Mouse (Mus musculus) layer of hippocampus, adult 2 months (tissue): Measurements from ENCODE around the gene Fam163b. TPM values are rescaled to one million over a fixed set of nuclear protein-coding genes. Genes with fewer than 3 reads are reported as not detected.

Experiments
- DNase-seq, 2 experiments: peaks; one replicate each; pipeline ENCODE4 v3.0.0; 2022; ENCODE audit warnings: low spot score in 2 of 2
- H3K27ac ChIP-seq: fragments of 200-600 bp; 2 replicates; pipeline ENCODE4 v1.8.1; 2022
- H3K4me3 ChIP-seq: fragments of 200-600 bp; 2 replicates; pipeline ENCODE4 v1.8.1; 2022; ENCODE audit warnings: mild to moderate bottlenecking
- CTCF ChIP-seq: fragments of 200-600 bp; conservative IDR thresholded peaks from 2 replicates; pipeline ENCODE4 v1.8.1; 2022; ENCODE audit warnings: antibody characterized with exemption, mild to moderate bottlenecking, moderate library complexity
- total RNA-seq, 2 experiments: library from RNA; stranded (reverse); gene quantifications; 2 replicates each; pipeline ENCODE4 v1.2.3; 2021

Fam163b gene
- total RNA-seq, 2 experiments from 2014 or later, result 132 to 144 TPM

DNA sequence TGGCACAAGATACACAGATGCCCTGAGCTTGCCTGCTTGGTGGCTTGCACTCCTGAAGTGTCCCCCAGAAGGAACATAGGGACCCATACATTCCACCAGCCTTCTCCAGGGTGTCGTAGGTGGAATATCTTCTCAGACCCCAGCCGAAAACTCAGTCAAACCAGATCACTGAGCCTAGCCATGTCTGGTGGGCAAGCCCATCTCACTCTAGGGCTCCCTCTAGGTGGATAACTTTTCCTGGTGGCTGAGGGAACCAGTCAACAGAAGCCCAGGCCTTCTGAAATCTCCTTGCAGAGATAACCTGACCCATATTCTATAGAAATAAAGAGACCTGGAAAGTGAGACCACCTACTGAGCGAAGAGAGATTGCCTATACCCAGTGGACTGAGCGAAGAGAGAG lies 19.2 kb downstream of the Fam163b start:
- Histone ChIP-seq H3K4me3 (no peak overlapping the region), H3K27ac (peak overlapping the region; percentile 6; the same call in 1 of the 2 replicates)
- no peak for DNase-seq
- TF ChIP-seq CTCF, result peak; percentile 54

DNA sequence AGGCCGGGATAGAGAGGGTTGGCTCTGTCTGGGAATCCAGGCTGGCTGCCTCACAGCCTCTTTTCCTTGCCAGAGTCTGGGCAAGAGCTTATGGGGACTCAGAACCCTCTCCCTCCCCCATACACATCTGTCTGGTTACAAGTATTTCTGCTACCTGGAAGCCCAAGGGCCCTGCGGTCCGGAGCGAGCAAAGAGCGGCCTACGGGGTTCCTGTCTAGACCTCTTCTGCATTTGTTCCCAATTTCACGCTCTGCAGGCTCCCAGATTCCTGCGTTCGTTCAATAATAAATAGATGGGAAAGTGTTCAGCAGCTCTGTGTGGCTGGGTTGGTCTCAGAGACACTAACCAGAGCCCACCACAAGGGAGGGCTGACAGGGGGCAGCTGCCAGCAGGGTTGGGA lies 19.7 kb downstream of the Fam163b start:
- peak overlapping the region; percentile 6; the same call in 1 of the 2 replicates for H3K27ac ChIP-seq
- TF ChIP-seq CTCF, result no peak
- DNase-seq, result no peak
- H3K4me3 ChIP-seq, result no peak overlapping the region

DNA sequence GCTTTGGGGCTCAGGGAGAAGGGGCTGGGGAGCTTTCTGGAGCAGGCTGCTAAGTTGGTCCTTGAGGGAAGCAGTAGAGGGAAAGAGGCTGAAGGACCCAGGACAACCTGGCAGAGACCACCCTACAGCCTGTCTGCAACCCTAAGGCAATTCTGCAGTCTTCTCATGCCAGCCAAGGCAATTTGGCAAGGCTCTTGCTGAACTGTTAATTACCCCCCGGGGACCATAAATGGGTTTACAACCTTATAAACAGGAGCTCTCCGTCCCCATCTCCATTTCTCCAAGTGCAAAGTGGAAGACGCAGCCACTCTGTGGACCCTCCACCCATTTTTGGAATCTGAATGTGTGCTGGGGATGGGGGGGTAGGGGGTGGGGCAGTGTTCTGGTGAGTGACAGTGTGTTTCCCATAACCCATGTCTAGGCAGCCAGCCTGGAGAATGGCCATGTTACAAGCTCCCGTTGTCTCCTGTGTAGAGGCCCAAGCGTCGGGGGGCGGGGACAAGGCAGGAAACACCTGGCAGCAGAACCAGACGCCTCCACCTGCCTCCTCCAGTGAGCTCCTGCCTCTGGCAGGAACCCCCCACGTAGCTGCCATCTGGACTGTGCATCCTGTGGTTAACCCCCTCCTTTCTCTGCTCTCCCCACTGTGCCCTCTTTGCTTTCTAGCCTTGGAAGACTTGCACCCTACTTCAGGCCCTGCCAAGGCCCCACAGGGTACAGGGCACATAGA lies 20.5 kb downstream of the Fam163b start:
- DNase-seq, result no peak
- H3K4me3 ChIP-seq, result no peak overlapping the region
- peak overlapping the region; percentile 43; the same call in 1 of the 2 replicates for H3K27ac ChIP-seq
- TF ChIP-seq CTCF, result no peak

- peak overlapping the region; percentile 53; the same call in 1 of the 2 replicates for H3K27ac ChIP-seq
- TF ChIP-seq CTCF, result no peak
- no peak for DNase-seq
- H3K4me3 ChIP-seq, result no peak overlapping the region
Observed at GRCm38 (mm10) chr2:27120241-27120641, 22.1 kb downstream of the Fam163b start.

DNA sequence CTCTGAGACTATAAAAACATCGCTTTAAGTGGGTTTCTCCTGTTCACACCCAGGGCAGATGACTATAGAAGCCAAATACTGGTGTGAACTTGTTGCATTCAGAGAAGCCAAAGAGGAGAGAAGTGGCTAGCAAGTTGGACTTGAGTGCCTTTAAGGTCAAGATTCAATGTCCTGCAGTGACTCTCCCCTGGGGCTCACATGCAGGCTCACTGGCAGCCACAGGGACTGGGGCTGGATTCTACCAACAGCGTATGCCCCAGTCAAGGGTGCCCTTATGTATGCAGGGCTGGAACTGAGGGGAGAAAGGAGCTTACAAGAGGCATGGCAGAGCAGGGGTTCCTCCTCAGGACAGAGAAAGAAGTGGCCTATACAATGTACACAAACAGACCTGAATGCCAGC lies 22.5 kb downstream of the Fam163b start:
- peak overlapping the region; percentile 36; the same call in 1 of the 2 replicates for H3K27ac ChIP-seq
- no peak overlapping the region for H3K4me3 ChIP-seq
- no peak for DNase-seq
- TF ChIP-seq CTCF, result no peak

DNA sequence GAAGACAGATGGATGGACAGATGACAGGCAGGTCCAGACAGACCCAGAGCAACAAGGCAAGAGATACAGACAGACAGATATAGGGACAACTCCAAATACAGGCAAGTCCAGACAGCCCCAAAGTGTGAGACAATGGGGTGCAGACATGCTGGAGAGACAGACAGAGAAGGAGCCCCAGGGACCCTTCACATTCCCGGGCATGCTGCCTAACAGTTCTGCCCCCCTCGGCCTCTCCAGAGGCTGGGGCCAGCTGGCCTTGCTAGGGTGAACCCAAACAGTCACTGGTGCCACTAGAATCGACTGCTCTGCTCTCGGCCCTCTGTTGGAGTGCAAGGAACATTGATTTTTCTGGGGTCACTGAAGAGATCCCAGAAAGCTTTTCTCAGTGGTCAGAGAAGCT lies 23.8 kb downstream of the Fam163b start:
- no peak overlapping the region for H3K4me3 ChIP-seq
- H3K27ac ChIP-seq, result 0 out of 2 replicates have a peak overlapping the region, but pooled peaks have one; percentile 18
- no peak for TF ChIP-seq CTCF
- no peak for DNase-seq

DNA sequence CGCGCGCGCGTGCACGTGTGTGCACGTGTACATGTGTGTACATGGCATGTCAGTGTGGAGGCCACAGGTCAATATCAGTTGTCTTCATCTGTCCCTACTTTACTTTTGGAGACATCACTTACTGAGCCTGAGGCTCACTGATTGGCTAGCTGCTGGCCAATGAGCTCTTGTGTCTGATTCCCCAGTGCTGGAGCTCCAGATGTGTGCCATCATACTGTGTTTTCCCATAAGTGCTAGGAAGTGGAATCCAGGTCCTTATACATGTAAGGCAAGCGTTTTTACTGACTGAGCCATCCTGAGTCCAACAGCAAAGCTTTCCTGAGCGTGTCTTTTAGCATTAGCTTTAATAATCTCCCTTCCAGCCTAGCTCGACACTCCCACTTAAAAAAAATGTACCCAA lies 28.1 kb downstream of the Fam163b start:
- DNase-seq, result no peak
- Histone ChIP-seq H3K27ac (no peak overlapping the region), H3K4me3 (no peak overlapping the region)
- no peak for TF ChIP-seq CTCF

- H3K27ac ChIP-seq, result peak overlapping the region; percentile 9; the same call in 1 of the 2 replicates
- DNase-seq, result no peak
- no peak overlapping the region for H3K4me3 ChIP-seq
- no peak for TF ChIP-seq CTCF
Observed at GRCm38 (mm10) chr2:27112585-27112984, 29.7 kb downstream of the Fam163b start.

DNA sequence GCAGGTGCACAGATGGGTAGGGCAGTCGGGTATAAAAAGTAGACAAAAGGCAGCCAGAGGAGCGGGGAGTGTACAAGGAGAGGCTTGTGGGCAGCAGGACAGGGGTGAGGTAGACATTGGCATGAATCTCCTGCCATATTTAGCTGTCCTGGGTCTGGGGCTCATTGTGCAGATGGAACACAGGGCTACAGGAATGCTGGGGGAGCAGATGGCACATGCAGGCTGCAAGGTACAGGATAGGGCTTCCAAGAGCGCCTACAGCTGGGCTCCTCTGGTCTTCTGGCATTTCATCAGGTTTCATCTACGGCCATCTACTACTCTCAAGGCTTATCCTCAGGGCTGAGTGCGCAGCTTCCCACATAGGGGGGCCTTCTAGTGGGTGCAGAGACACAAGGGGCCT lies 33.2 kb downstream of the Fam163b start:
- TF ChIP-seq CTCF, result no peak
- Histone ChIP-seq H3K27ac (peak overlapping the region; percentile 78), H3K4me3 (no peak overlapping the region)
- no peak for DNase-seq

GRCm38 (mm10) chr2:27108144-27108543 lies 34.1 kb downstream of the Fam163b start:
- DNase-seq, result no peak
- TF ChIP-seq CTCF, result no peak
- peak overlapping the region; percentile 78 for H3K27ac ChIP-seq
- H3K4me3 ChIP-seq, result no peak overlapping the region

DNA sequence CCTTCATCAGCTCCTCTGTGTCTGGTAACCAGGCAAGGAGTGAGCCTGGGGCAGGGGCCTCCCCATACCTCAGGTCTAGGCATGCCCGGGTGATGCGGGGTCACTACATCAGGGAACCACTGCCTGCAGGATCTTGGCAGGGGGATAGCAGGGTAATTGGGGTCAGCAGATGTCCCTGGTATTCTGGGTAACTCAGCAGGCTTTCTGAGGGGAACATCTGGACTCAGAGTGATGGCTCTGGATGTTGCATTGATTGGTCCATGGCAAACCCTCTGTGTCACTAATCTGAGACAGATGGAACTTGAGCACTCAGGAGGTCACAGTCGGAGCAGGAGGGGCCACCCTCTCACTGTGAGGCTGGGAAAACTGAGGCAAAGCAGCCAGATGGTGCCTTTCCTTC lies 35.5 kb downstream of the Fam163b start:
- DNase-seq, result no peak
- no peak for TF ChIP-seq CTCF
- Histone ChIP-seq H3K27ac (peak overlapping the region; percentile 78; the same call in 1 of the 2 replicates), H3K4me3 (no peak overlapping the region)

- Histone ChIP-seq H3K4me3 (peak overlapping the region; percentile 25; the same call in 1 of the 2 replicates), H3K27ac (peak overlapping the region; percentile 91)
- TF ChIP-seq CTCF, result no peak
- peak in 1 of 2 experiments; percentile 26 for DNase-seq
Observed at GRCm38 (mm10) chr2:27103554-27103953, 38.7 kb downstream of the Fam163b start.

DNA sequence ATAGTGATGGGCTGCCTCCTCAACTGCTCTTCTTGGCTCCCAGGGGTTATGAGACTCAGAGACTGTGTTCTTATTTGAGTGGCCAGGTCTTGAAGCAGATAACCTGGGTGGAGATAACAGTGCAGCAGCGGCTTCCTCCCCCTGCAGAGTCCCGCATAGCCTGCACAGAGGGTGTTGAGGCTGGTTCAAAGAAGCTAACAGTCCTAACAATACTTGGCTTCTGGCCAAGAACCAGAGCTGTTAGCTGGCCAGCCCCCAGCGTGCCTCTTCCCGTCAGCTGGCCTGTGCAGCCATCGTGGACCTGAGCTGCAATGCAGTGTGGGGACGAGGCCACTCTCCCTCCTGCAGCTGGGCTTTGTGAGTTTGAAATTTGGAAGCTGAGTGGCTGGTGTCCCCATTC lies 44.5 kb downstream of the Fam163b start:
- TF ChIP-seq CTCF, result no peak
- DNase-seq, result peak in 1 of 2 experiments; percentile 33
- Histone ChIP-seq H3K27ac (peak overlapping the region; percentile 67; the same call in 1 of the 2 replicates), H3K4me3 (no peak overlapping the region)

- Histone ChIP-seq H3K27ac (peak overlapping the region; percentile 67; the same call in 1 of the 2 replicates), H3K4me3 (no peak overlapping the region)
- no peak for DNase-seq
- no peak for TF ChIP-seq CTCF
Observed at GRCm38 (mm10) chr2:27097241-27097656, 45.0 kb downstream of the Fam163b start.
